Mouse (Mus musculus) CH12.LX (cell line): Measurements from ENCODE around the gene Smim24. TPM values are rescaled to one million over a fixed set of nuclear protein-coding genes. Genes with fewer than 3 reads are reported as not detected.

Experiments used
- DNase-seq: peaks from one replicate; pipeline ENCODE4 v3.0.0-alpha.2; 2013; ENCODE audit errors: extremely low read depth
- H3K27ac ChIP-seq: 2 replicates; pipeline ENCODE4 v1.5.1; 2012; ENCODE audit warnings: low read depth, mild to moderate bottlenecking, control low read depth, moderate library complexity; ENCODE audit not compliant: insufficient read depth
- H3K27me3 ChIP-seq: replicated peaks from 2 replicates; pipeline ENCODE3; 2012; ENCODE audit warnings: inconsistent platforms
- H3K36me3 ChIP-seq, 2 experiments: replicated peaks in 1 of 2; 2 replicates each; pipeline versions ENCODE3 to v1.6.1; 2012; ENCODE audit warnings: inconsistent platforms in 1 of 2, low read length in 1 of 2, mild to moderate bottlenecking in 1 of 2, mixed read lengths in 1 of 2, moderate library complexity in 1 of 2; ENCODE audit not compliant: control insufficient read depth in 1 of 2, insufficient read depth in 1 of 2
- H3K4me1 ChIP-seq, 2 experiments: 2 replicates each; pipeline ENCODE4 v1.6.1; 2012; ENCODE audit warnings: inconsistent platforms in 1 of 2, moderate library complexity in 1 of 2; ENCODE audit not compliant: insufficient read depth in 2 of 2, control insufficient read depth in 1 of 2
- H3K4me2 ChIP-seq: 2 replicates; pipeline ENCODE4 v1.6.1; 2012; ENCODE audit warnings: low read depth, mild to moderate bottlenecking, control low read depth; ENCODE audit not compliant: poor library complexity, insufficient read depth, severe bottlenecking
- H3K4me3 ChIP-seq, 3 experiments: fragments of 150-350 bp in 1 of 3; sonication (generic) in 1 of 3; replicated peaks in 1 of 3; 2 replicates each; pipeline versions ENCODE3 to v1.5.1; 2011 to 2012; ENCODE audit warnings: low read depth in 2 of 3, low read length in 2 of 3, mild to moderate bottlenecking in 2 of 3, moderate library complexity in 2 of 3, control low read depth in 1 of 3, improper control_type of control experiment in 1 of 3, inconsistent platforms in 1 of 3, mixed read lengths in 1 of 3; ENCODE audit not compliant: poor library complexity in 1 of 3
- H3K79me2 ChIP-seq: replicated peaks from 2 replicates; pipeline ENCODE4 v1.6.1; 2012; ENCODE audit warnings: mild to moderate bottlenecking, moderate library complexity; ENCODE audit not compliant: control insufficient read depth, poor library complexity, insufficient read depth, severe bottlenecking; ENCODE audit errors: extremely low read depth
- H3K9ac ChIP-seq: 2 replicates; pipeline ENCODE4 v1.6.1; 2012; ENCODE audit warnings: low read depth, mild to moderate bottlenecking, control low read depth, moderate library complexity; ENCODE audit not compliant: insufficient read depth
- H3K9me3 ChIP-seq: replicated peaks from 2 replicates; pipeline ENCODE3; 2012; ENCODE audit warnings: low read length, inconsistent platforms, mixed read lengths
- BHLHE40 ChIP-seq: IDR thresholded peaks from 2 replicates; pipeline ENCODE4 v1.6.1; 2011; ENCODE audit warnings: mild to moderate bottlenecking, low read depth, low read length, improper control_type of control experiment
- CHD1 ChIP-seq: IDR thresholded peaks from 2 replicates; pipeline ENCODE4 v1.6.1; 2012; ENCODE audit warnings: low read depth, low read length, improper control_type of control experiment, inconsistent platforms
- CTCF ChIP-seq, 2 experiments: IDR thresholded peaks in 1 of 2; conservative IDR thresholded peaks in 1 of 2; 2 replicates each; pipeline ENCODE4 v1.5.1; 2011 to 2012; ENCODE audit warnings: low read depth in 2 of 2, low read length in 2 of 2, improper control_type of control experiment in 1 of 2, inconsistent platforms in 1 of 2, mild to moderate bottlenecking in 1 of 2, moderate library complexity in 1 of 2
- E2F4 ChIP-seq: IDR thresholded peaks from 2 replicates; pipeline ENCODE4 v1.6.1; 2011; ENCODE audit warnings: low read depth, low read length, improper control_type of control experiment; ENCODE audit not compliant: insufficient replicate concordance
- ELF1 ChIP-seq: IDR thresholded peaks from 2 replicates; pipeline ENCODE4 v1.6.1; 2014; ENCODE audit warnings: low read depth, mild to moderate bottlenecking, inconsistent platforms, low read length, improper control_type of control experiment
- EP300 ChIP-seq: IDR thresholded peaks from 2 replicates; pipeline ENCODE4 v1.6.1; 2011; ENCODE audit warnings: low read length, improper control_type of control experiment
- ETS1 ChIP-seq: conservative IDR thresholded peaks from 2 replicates; pipeline ENCODE4 v1.6.1; 2012; ENCODE audit warnings: low read depth, mild to moderate bottlenecking, inconsistent platforms, low read length, improper control_type of control experiment, moderate library complexity
- IRF4 ChIP-seq: IDR thresholded peaks from 2 replicates; pipeline ENCODE4 v1.6.1; 2014; ENCODE audit warnings: low read depth, mild to moderate bottlenecking, inconsistent platforms, low read length, improper control_type of control experiment
- JUN ChIP-seq: IDR thresholded peaks from 2 replicates; pipeline ENCODE4 v1.6.1; 2011; ENCODE audit warnings: low read depth, mild to moderate bottlenecking, low read length, improper control_type of control experiment, moderate library complexity; ENCODE audit not compliant: insufficient read depth
- JUND ChIP-seq: conservative IDR thresholded peaks from 2 replicates; pipeline ENCODE4 v1.6.1; 2011; ENCODE audit warnings: low read depth, low read length, improper control_type of control experiment
- KAT2A ChIP-seq: IDR thresholded peaks from 2 replicates; pipeline ENCODE4 v1.6.1; 2012; ENCODE audit warnings: low read length, improper control_type of control experiment, inconsistent platforms; ENCODE audit not compliant: insufficient replicate concordance
- MAX ChIP-seq: IDR thresholded peaks from 2 replicates; pipeline ENCODE4 v1.6.1; 2011; ENCODE audit warnings: low read length, improper control_type of control experiment
- MAZ ChIP-seq: IDR thresholded peaks from 2 replicates; pipeline ENCODE4 v1.6.1; 2012; ENCODE audit warnings: low read depth, mild to moderate bottlenecking, inconsistent platforms, low read length, improper control_type of control experiment, moderate library complexity
- MEF2A ChIP-seq: IDR thresholded peaks from 2 replicates; pipeline ENCODE4 v1.6.1; 2014; ENCODE audit warnings: low read depth, mild to moderate bottlenecking, inconsistent platforms, low read length, improper control_type of control experiment, borderline replicate concordance
- MXI1 ChIP-seq: IDR thresholded peaks from 2 replicates; pipeline ENCODE4 v1.6.1; 2011; ENCODE audit warnings: mild to moderate bottlenecking, low read depth, low read length, improper control_type of control experiment
- MYC ChIP-seq: IDR thresholded peaks from 2 replicates; pipeline ENCODE4 v1.6.1; 2011; ENCODE audit warnings: low read depth, mild to moderate bottlenecking, improper control_type of control experiment, low read length
- NELFE ChIP-seq: IDR thresholded peaks from 2 replicates; pipeline ENCODE4 v1.6.1; 2011; ENCODE audit warnings: low read depth, low read length, improper control_type of control experiment
- NRF1 ChIP-seq: IDR thresholded peaks from 2 replicates; pipeline ENCODE4 v1.6.1; 2014; ENCODE audit warnings: low read depth, mild to moderate bottlenecking, inconsistent platforms, low read length, improper control_type of control experiment, moderate library complexity
- PAX5 ChIP-seq: IDR thresholded peaks from 2 replicates; pipeline ENCODE4 v1.6.1; 2012; ENCODE audit warnings: low read length, inconsistent platforms, mixed read lengths
- RAD21 ChIP-seq: IDR thresholded peaks from 2 replicates; pipeline ENCODE4 v1.6.1; 2011; ENCODE audit warnings: low read depth, mild to moderate bottlenecking, low read length, improper control_type of control experiment, moderate library complexity
- RCOR1 ChIP-seq: conservative IDR thresholded peaks from 2 replicates; pipeline ENCODE4 v1.6.1; 2012; ENCODE audit warnings: low read depth, mild to moderate bottlenecking, inconsistent platforms, low read length, improper control_type of control experiment
- SIN3A ChIP-seq: IDR thresholded peaks from 2 replicates; pipeline ENCODE4 v1.6.1; 2012; ENCODE audit warnings: low read length, improper control_type of control experiment, inconsistent platforms
- SMC3 ChIP-seq: IDR thresholded peaks from 2 replicates; pipeline ENCODE4 v1.6.1; 2011; ENCODE audit warnings: low read depth, low read length, improper control_type of control experiment
- TBP ChIP-seq: conservative IDR thresholded peaks from 2 replicates; pipeline ENCODE4 v1.6.1; 2011; ENCODE audit warnings: low read depth, low read length, improper control_type of control experiment
- TCF12 ChIP-seq: IDR thresholded peaks from 2 replicates; pipeline ENCODE4 v1.6.1; 2014; ENCODE audit warnings: low read depth, mild to moderate bottlenecking, inconsistent platforms, low read length, improper control_type of control experiment
- USF2 ChIP-seq: conservative IDR thresholded peaks from 2 replicates; pipeline ENCODE4 v1.6.1; 2011; ENCODE audit warnings: low read depth, low read length, improper control_type of control experiment
- ZC3H11A ChIP-seq: IDR thresholded peaks from 2 replicates; pipeline ENCODE4 v1.6.1; 2012; ENCODE audit warnings: low read depth, mild to moderate bottlenecking, inconsistent platforms, low read length, improper control_type of control experiment
- ZNF384 ChIP-seq: IDR thresholded peaks from 2 replicates; pipeline ENCODE4 v1.6.1; 2012; ENCODE audit warnings: low read depth, low read length, improper control_type of control experiment, inconsistent platforms
- dilution Hi-C: fragments of 300-500 bp; cut with MboI; formaldehyde crosslinking; loops from 2 replicates; pipeline ENCODE4 v1.14.3; 2020; ENCODE audit warnings: low sequenced_read_pairs; ENCODE audit not compliant: extremely low pct_unique_long_range_greater_than_20kb, extremely low pct_ligation_motif_present
- in situ Hi-C: fragments of 300-500 bp; cut with MboI; formaldehyde crosslinking; loops from 3 replicates; pipeline ENCODE4 v1.14.3; 2019; ENCODE audit warnings: low sequenced_read_pairs, low pct_ligation_motif_present, low pct_unique_long_range_greater_than_20kb, mixed read lengths
- polyA plus RNA-seq: library from polyadenylated mRNA; unstranded; fragments of >175 nt; gene quantifications from 2 replicates; pipeline ENCODE4 v1.2.1, GENCODE M21; 2012; ENCODE audit warnings: low read depth; ENCODE audit not compliant: insufficient read length
- total RNA-seq, 2 experiments: library from RNA; depleted of rRNA; stranded (reverse); fragments of 300-350 nt in 1 of 2; fragments of >200 nt in 1 of 2; gene quantifications; 2 replicates each; pipeline ENCODE4 v1.2.3; 2012 to 2014

The Smim24 gene
- total and polyA plus RNA-seq, 3 experiments = 0.13 to 0.64 TPM; not detected in 1

- in situ Hi-C loops = loop anchor here (10.0 kb wide), 1 partner anchor 155 kb away; no protein-coding TSS in a partner anchor
- peak overlapping the region; percentile 74 to 89 (median 80) for H3K4me3 ChIP-seq
- no peak for DNase-seq
- no peaks in the 10 kb centered on the region for H3K27me3 ChIP-seq
- dilution Hi-C loops = no loop called here
- peak overlapping the region; percentile 80 for H3K9ac ChIP-seq
- H3K4me2 ChIP-seq = peak overlapping the region; percentile 89
- no peaks in the 10 kb centered on the region for H3K79me2 ChIP-seq
- H3K4me1 ChIP-seq = peaks cover 7 to 36% of the 10 kb centered on the region in 2 experiments
- peaks cover 20 to 37% of the 10 kb centered on the region in 2 experiments for H3K36me3 ChIP-seq
- 0 out of 2 replicates have a peak overlapping the region, but pooled peaks have one; percentile 2 for H3K27ac ChIP-seq
- TF ChIP-seq CHD1 = no peak
- TF ChIP-seq MEF2A = no peak
- no peak for TF ChIP-seq JUN
- no peak for TF ChIP-seq E2F4
- TF ChIP-seq JUND = no peak
- TF ChIP-seq MAX = no peak
- TF ChIP-seq USF2 = no peak
- TF ChIP-seq RCOR1 = no peak
- no peak for TF ChIP-seq RAD21
- no peak for TF ChIP-seq TCF12
- no peak for TF ChIP-seq EP300
- no peak for TF ChIP-seq ETS1
- TF ChIP-seq ZC3H11A = no peak
- TF ChIP-seq MAZ = no peak
- no peak for TF ChIP-seq BHLHE40
- no peak for TF ChIP-seq PAX5
- no peak for TF ChIP-seq TBP
- TF ChIP-seq NELFE = no peak
- no peak for TF ChIP-seq NRF1
- H3K9me3 ChIP-seq = no peaks in the 10 kb centered on the region
Measured at GRCm38 (mm10) chr10:81349961-81350350, 42.9 kb upstream of the Smim24 start.

GRCm38 (mm10) chr10:81350351-81351063 is 42.3 kb upstream of the Smim24 start, which contains the start of gene Hmg20b:
Gene Hmg20b, minus strand, starts transcription at chr10:81350480.
- Histone ChIP-seq H3K27me3 (no peaks in the 10 kb centered on the region), H3K9me3 (no peaks in the 10 kb centered on the region), H3K4me1 (peaks cover 7 to 36% of the 10 kb centered on the region in 2 experiments), H3K4me2 (peak within 1 kb of the TSS; percentile 89), H3K27ac (0 out of 2 replicates have a peak within 1 kb of the TSS, but pooled peaks have one; percentile 2), H3K4me3 (peak within 1 kb of the TSS; percentile 74 to 89 (median 80)), H3K79me2 (no peaks in the 10 kb centered on the region), H3K9ac (peak within 1 kb of the TSS; percentile 80), H3K36me3 (peaks cover 20 to 33% of the 10 kb centered on the region in 2 experiments)
- in situ Hi-C loops = loop anchor here (10.0 kb wide), 1 partner anchor 156 kb away; no protein-coding TSS in a partner anchor
- dilution Hi-C loops = no loop called here
- DNase-seq = peak; percentile 97
- TF ChIP-seq TBP (peak; percentile 84; the same call in 1 of the 2 replicates), EP300 (no peak), KAT2A (peak; percentile 76; the same call in 1 of the 2 replicates), CTCF (conservative IDR thresholded peaks at IDR 0.05 in 1 of 2, IDR thresholded peaks at IDR 0.05 in 1 of 2; ENCODE audit: low read depth in 2 of 2, low read length in 2 of 2) (peak; percentile 80 to 81), TCF12 (peak; percentile 51), SMC3 (peak; percentile 51), SIN3A (peak; percentile 62), BHLHE40 (peak; percentile 42; the same call in 1 of the 2 replicates), MYC (no peak), ELF1 (peak; percentile 63), RCOR1 (0 out of 2 replicates have a peak, but pooled peaks have one; percentile 63), NRF1 (peak; percentile 70), IRF4 (peak; percentile 5; the same call in 1 of the 2 replicates), JUN (no peak), RAD21 (peak; percentile 32), ZC3H11A (no peak), MXI1 (no peak), MEF2A (peak; percentile 53; the same call in 1 of the 2 replicates), ZNF384 (peak; percentile 81), MAX (peak; percentile 48; the same call in 1 of the 2 replicates)
